Mouse (Mus musculus): Measurements from ENCODE around the gene Dlx4.

- TF ChIP-seq CTCF (conservative IDR thresholded peaks at IDR 0.05; ENCODE audit: insufficient read depth, insufficient read length, low read depth, low read length) (no peak), POLR2A (IDR thresholded peaks at IDR 0.05; ENCODE audit: low read depth, low read length) (no peak)
Observed at GRCm38 (mm10) chr11:95142980-95143575, 3.0 kb downstream of the Dlx4 start.
